Mouse (Mus musculus): ENCODE data around the gene Slc25a41. TPM values are rescaled to one million over a fixed set of nuclear protein-coding genes. Genes with fewer than 3 reads are reported as not detected.

Slc25a41 gene
- polyA plus RNA-seq (2015; fragmentation: Nextera tagmentation; extraction: Ambion mirVana), result not detected in 2 replicates

GRCm38 (mm10) chr17:57041554-57041953 lies at the start of gene Slc25a41:
TSS of gene Slc25a41 (minus strand) at chr17:57041654.

GRCm38 (mm10) chr17:57087049-57087832 lies 45.8 kb upstream of the Slc25a41 start, which contains the start of gene Tubb4a:
TSS of gene Tubb4a (minus strand) at chr17:57087782.

DNA sequence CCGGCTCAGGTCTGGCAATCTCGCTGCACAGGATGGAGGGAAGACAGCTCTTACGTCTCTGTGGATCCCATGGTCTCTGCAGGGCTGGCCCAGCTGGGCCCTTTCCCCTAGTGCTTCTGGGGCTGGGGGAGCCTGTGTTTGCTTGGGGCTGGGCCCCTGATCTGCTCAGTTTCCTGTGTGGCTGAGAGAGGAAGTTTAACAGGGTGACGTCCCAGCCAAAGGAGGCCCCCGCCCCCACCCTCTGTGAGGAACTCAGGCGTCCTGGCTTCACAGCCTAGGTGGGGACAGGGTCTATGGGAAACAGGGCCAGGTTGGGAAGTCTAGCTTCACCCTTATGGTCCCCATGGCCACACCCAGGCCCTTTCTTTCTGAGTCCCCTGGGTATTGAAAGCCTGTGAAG lies 36.9 kb upstream of the Slc25a41 start, which contains the start of gene Dennd1c:
TSS of gene Dennd1c (minus strand) at position 179 of the 400 bp plus-strand sequence.

GRCm38 (mm10) chr17:57059486-57059977 lies 18.1 kb upstream of the Slc25a41 start, which contains the start of gene Slc25a23:
TSS of gene Slc25a23 (minus strand) at chr17:57059863.

DNA sequence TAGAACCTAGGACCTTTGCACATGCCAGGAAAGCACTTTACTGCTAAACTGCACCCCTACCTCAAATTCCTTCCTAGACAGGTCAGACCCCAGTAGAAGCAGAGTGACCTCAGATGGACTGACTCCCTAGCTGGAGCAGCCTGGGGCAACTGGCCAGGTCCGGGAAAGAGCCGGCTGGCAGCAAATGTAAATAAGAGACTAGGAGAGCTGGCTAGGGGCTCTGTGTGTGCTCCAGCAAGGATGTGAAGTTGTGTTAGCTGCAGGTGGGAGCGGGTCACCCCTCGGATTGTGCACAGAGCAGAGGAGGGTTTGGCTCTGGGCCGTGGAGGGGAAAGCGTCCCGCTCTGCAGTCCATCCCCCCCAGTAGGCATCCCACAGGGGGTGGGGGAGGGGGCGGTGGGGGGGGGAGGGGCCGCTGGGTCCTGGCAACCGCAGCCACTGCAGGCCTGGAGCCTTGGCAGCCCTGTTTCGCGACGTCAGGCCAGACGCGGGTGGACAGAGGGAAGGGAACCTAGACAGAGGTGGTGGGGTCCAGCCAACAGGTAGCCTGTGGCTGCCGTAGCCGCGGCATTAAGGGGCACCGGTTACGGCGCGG lies 17.5 kb upstream of the Slc25a41 start, which contains the start of gene Crb3:
TSS of gene Crb3 (plus strand) at position 215 of the 595 bp plus-strand sequence.

GRCm38 (mm10) chr17:57030931-57031660 lies 10.4 kb downstream of the Slc25a41 start, which contains the start of gene Khsrp:
TSS of gene Khsrp (minus strand) at chr17:57031522.

GRCm38 (mm10) chr17:57011236-57012141 lies 30.0 kb downstream of the Slc25a41 start, which contains the start of the genes Gtf2f1 and Gm17949:
TSS of gene Gtf2f1 (minus strand) at chr17:57011288.
TSS of gene Gm17949 (plus strand) at chr17:57011469.

DNA sequence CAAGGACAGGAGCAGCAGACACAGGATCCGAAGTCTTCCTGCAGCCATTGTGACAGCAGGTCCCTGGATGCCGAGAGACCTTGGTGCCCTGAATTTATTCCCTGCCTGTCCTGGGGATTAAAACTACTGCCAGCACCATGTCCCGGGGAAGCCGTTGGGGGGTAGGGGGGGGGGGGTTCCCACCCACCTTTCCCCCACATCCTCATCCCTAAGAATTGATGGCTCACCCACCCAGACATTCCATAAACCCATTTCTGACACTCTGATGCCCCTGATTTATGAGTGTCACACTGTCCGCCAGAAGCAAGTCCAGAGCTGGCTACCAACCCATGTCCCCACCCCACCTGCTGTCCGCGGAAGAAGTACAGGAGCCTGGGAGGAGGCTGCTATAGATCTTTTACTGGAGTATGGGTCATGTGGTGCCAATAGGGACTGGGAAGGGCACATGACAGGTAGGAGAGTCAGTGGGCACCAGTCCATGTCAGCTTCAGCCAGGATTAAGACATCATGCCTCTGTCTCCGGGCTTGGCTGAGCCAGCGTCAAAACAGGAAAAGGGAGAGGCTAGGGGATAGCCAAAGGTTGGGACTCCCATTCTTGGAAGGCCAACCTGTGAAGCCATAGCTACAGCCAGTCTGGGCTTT lies 41.4 kb downstream of the Slc25a41 start, which contains the start of gene Pspn:
TSS of gene Pspn (minus strand) at position 51 of the 642 bp plus-strand sequence.

DNA sequence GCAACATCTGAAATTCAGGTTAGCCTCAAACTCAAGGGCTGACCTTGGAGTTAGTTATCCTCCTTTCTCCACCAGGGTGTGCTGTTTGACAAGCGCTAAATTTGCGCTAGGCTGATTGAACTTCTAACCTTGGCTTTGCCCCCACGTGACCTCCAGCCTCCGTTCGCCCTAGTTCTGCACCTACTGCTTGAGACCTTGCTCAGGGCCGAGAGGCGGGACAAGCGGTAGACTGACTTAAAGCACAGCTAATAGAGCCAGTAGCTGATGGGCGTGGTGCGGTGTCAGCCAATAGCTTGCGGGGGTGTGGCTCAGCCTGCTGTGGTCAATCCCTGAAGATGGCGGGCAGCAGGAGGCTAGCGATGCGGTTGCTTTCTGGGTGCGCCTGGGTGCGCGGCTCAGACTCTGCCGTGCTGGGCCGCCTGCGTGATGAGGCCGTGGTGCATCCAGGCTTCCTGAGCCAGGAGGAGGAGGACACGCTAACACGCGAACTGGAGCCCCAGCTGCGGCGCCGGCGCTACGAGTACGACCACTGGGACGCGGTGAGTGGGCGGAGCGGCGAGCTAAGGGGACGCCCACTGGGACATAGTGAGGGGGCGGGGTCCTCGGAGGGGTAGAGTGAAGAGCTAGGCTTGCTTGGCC lies 44.3 kb downstream of the Slc25a41 start, which contains the start of gene Alkbh7:
TSS of gene Alkbh7 (plus strand) at position 311 of the 639 bp plus-strand sequence.

GRCm38 (mm10) chr17:56990115-56990746 lies 51.2 kb downstream of the Slc25a41 start, which contains the start of gene Clpp:
TSS of gene Clpp (plus strand) at chr17:56990305.

Other genes with a start within 250 kb of the Slc25a41 start
- 2.9 and 3.1 TPM in 2 replicates for gene Rfx2, start 210.6 kb downstream of the Slc25a41 start, polyA plus RNA-seq (2015; fragmentation: Nextera tagmentation; extraction: Ambion mirVana)
- not detected in 2 replicates for gene Acsbg2, start 167.2 kb downstream of the Slc25a41 start, polyA plus RNA-seq (2015; fragmentation: Nextera tagmentation; extraction: Ambion mirVana)
- 0.06 and 0.13 TPM in 2 replicates for gene 1700061G19Rik, start 166.2 kb downstream of the Slc25a41 start, polyA plus RNA-seq (2015; fragmentation: Nextera tagmentation; extraction: Ambion mirVana)
- 9.3 and 10.1 TPM in 2 replicates for gene Mllt1, start 106.2 kb downstream of the Slc25a41 start, polyA plus RNA-seq (2015; fragmentation: Nextera tagmentation; extraction: Ambion mirVana)
- gene Acer1, start 59.5 kb downstream of the Slc25a41 start, polyA plus RNA-seq (2015; fragmentation: Nextera tagmentation; extraction: Ambion mirVana), result 1.7 TPM in 1 of 2 replicates, not detected in the other
- 83.9 and 87.2 TPM in 2 replicates for gene Clpp, start 51.3 kb downstream of the Slc25a41 start, polyA plus RNA-seq (2015; fragmentation: Nextera tagmentation; extraction: Ambion mirVana)
- 45.7 and 47.9 TPM in 2 replicates for gene Alkbh7, start 44.3 kb downstream of the Slc25a41 start, polyA plus RNA-seq (2015; fragmentation: Nextera tagmentation; extraction: Ambion mirVana)
- gene Pspn, start 41.6 kb downstream of the Slc25a41 start, polyA plus RNA-seq (2015; fragmentation: Nextera tagmentation; extraction: Ambion mirVana), result 0.41 and 0.46 TPM in 2 replicates
- gene Gtf2f1, start 30.4 kb downstream of the Slc25a41 start, polyA plus RNA-seq (2015; fragmentation: Nextera tagmentation; extraction: Ambion mirVana), result 28.6 and 38.6 TPM in 2 replicates
- 0.28 and 0.33 TPM in 2 replicates for gene Gm17949, start 30.2 kb downstream of the Slc25a41 start, polyA plus RNA-seq (2015; fragmentation: Nextera tagmentation; extraction: Ambion mirVana)
- 13.9 and 15.7 TPM in 2 replicates for gene Khsrp, start 10.1 kb downstream of the Slc25a41 start, polyA plus RNA-seq (2015; fragmentation: Nextera tagmentation; extraction: Ambion mirVana)
- 0.68 and 1.1 TPM in 2 replicates for gene Crb3, start 17.5 kb upstream of the Slc25a41 start, polyA plus RNA-seq (2015; fragmentation: Nextera tagmentation; extraction: Ambion mirVana)
- 4.2 and 5.2 TPM in 2 replicates for gene Slc25a23, start 18.2 kb upstream of the Slc25a41 start, polyA plus RNA-seq (2015; fragmentation: Nextera tagmentation; extraction: Ambion mirVana)
- gene Dennd1c, start 36.9 kb upstream of the Slc25a41 start, polyA plus RNA-seq (2015; fragmentation: Nextera tagmentation; extraction: Ambion mirVana), result 0.86 and 2.1 TPM in 2 replicates
- gene Tubb4a, start 46.1 kb upstream of the Slc25a41 start, polyA plus RNA-seq (2015; fragmentation: Nextera tagmentation; extraction: Ambion mirVana), result 2.0 and 3.6 TPM in 2 replicates
- 1.1 and 1.5 TPM in 2 replicates for gene Tnfsf9, start 63.7 kb upstream of the Slc25a41 start, polyA plus RNA-seq (2015; fragmentation: Nextera tagmentation; extraction: Ambion mirVana)
- not detected in 2 replicates for gene Cd70, start 108.1 kb upstream of the Slc25a41 start, polyA plus RNA-seq (2015; fragmentation: Nextera tagmentation; extraction: Ambion mirVana)
- 0.13 TPM in 1 of 2 replicates, not detected in the other for gene Tnfsf14, start 152.5 kb upstream of the Slc25a41 start, polyA plus RNA-seq (2015; fragmentation: Nextera tagmentation; extraction: Ambion mirVana)
- gene C3, start 186.5 kb upstream of the Slc25a41 start, polyA plus RNA-seq (2015; fragmentation: Nextera tagmentation; extraction: Ambion mirVana), result 4.3 and 53.1 TPM in 2 replicates
- gene Gpr108, start 206.8 kb upstream of the Slc25a41 start, polyA plus RNA-seq (2015; fragmentation: Nextera tagmentation; extraction: Ambion mirVana), result 25.9 and 31.3 TPM in 2 replicates
- 41.2 and 47.7 TPM in 2 replicates for gene Trip10, start 207.8 kb upstream of the Slc25a41 start, polyA plus RNA-seq (2015; fragmentation: Nextera tagmentation; extraction: Ambion mirVana)
- gene Vav1, start 237.4 kb upstream of the Slc25a41 start, polyA plus RNA-seq (2015; fragmentation: Nextera tagmentation; extraction: Ambion mirVana), result 1.5 and 1.9 TPM in 2 replicates

Measured in skeletal muscle tissue, postnatal 0 days (tissue).